Mouse (Mus musculus) kidney, postnatal 4 days (tissue): ENCODE measurements around the gene Zscan10.
"Not testable (repeated sequence)": the region's sequence is repeated elsewhere in the genome, so short reads cannot be mapped to it uniquely, and the experiment has no call there.

ENCODE experiments used
- DNase-seq, 2 experiments: peaks; one replicate each; pipeline ENCODE4 v3.0.0; 2021; ENCODE audit warnings: mixed read lengths in 2 of 2

The Zscan10 gene

DNA sequence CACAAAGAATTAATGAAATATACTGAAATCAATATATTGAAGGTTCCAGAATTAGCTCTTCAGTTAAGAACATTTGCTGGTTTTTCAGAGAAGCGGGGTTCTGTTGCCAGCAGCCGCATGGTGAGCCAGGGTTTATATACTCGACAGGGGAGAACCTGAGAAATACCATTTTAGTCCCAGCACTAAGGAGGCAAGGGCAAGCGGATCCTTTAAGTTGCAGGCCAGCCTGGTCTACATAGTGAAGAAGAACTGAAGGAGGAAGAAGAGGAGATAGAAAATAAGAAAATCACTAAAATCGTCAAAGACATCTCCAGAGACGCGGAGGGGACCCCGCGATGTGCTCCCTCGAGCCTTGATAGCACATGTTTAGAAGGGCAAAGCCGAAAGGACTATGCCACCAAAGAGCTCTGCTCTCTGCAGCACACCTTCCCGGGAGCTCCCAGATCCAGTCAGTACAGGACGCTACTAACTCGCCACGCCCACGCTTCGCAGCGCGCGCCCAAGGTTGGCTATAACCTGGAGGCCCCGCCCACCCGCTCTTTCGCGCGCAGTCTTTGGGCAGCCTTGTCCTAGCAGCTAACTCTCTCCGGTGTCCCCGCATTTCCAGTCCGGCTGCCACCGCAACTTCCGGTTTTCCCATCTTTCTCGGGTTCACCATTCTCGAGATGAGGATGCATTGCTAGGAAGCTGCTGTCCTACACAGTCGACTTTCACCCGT is 8.3 kb upstream of the Zscan10 start:
- peak; percentile 99 for DNase-seq

- DNase-seq, result no peak
Measured at GRCm38 (mm10) chr17:23592926-23593300, 7.7 kb upstream of the Zscan10 start.

GRCm38 (mm10) chr17:23595139-23595538 is 5.5 kb upstream of the Zscan10 start:
- not testable (repeated sequence) for DNase-seq

GRCm38 (mm10) chr17:23598582-23599552 is 1.8 kb upstream of the Zscan10 start, which contains the start of gene Zfp13:
TSS of gene Zfp13 (minus strand) at chr17:23599487.
- DNase-seq, result peak; percentile 90 to 94

DNA sequence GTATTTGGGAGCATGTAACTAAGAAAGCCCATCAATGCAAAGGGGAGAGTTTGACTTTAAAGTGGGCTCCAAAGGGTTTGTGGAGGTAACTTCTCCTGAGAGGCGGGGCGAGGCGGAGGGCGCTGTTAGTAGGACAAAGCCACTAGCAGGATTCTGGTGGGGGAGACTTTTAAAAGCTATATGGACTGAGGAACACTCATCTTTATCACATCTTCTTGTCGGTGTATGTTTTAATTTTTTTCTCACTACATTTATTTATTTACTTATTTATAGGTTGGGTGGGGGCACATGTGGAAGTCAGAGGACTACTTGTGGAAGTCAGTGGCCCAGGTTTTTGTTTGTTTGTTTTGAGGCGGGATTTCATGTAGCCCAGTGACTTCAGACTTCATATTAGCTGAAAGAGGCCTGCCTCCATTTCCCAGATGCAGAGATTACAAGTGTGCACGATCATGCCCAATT is 1.0 kb upstream of the Zscan10 start:
- DNase-seq, result no peak

GRCm38 (mm10) chr17:23601836-23602585 is 1.4 kb downstream of the Zscan10 start:
- DNase-seq, result peak; percentile 13 to 32

- DNase-seq, result no peak
Measured at GRCm38 (mm10) chr17:23603077-23603476, 2.4 kb downstream of the Zscan10 start.

GRCm38 (mm10) chr17:23603542-23603941 is 2.9 kb downstream of the Zscan10 start:
- peak; percentile 26 to 46 for DNase-seq

GRCm38 (mm10) chr17:23604394-23604793 is 3.7 kb downstream of the Zscan10 start:
- no peak for DNase-seq

GRCm38 (mm10) chr17:23605220-23605619 is 4.6 kb downstream of the Zscan10 start:
- DNase-seq, result no peak

DNA sequence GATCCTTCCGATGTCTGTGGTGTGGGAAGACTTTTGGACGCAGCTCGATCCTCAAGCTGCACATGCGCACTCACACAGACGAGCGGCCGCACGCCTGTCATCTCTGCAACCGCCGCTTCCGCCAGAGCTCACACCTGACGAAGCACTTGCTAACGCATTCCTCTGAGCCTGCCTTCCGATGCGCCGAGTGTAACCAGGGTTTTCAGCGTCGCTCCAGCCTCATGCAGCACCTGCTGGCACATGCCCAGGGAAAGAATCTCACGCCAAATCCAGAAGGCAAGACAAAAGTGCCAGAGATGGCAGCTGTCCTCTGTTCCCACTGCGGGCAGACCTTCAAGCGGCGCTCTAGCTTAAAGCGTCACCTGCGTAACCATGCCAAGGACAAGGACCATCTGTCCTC is 9.0 kb downstream of the Zscan10 start:
- no peak for DNase-seq

- peak; percentile 83 to 86 for DNase-seq
Measured at GRCm38 (mm10) chr17:23610361-23610800, 9.7 kb downstream of the Zscan10 start.

DNA sequence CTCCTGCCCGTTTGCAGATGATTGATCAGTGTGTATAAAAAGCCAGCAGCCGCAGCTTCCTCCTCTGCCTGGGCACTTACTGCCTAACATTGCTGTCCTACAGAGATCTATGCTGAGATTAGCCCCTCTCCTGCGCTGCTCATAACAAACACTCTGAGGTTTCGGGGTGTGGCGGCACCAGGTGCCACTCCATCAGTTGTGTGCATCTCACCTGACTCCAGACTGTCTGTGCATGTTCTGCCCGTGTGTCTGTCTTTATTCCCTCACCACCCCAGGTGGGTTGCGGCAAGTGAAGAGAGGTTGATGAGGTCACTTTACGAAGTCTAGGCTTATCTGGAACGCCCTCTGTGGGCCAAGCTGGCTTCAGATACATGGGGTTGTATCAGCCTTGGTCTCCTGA is 16.4 kb downstream of the Zscan10 start:
- no peak for DNase-seq

- DNase-seq, result no peak
Measured at GRCm38 (mm10) chr17:23620351-23620750, 19.7 kb downstream of the Zscan10 start.

- DNase-seq, result no peak
Measured at GRCm38 (mm10) chr17:23627813-23628212, 27.2 kb downstream of the Zscan10 start.

GRCm38 (mm10) chr17:23630195-23631020 is 29.8 kb downstream of the Zscan10 start:
- peak; percentile 89 to 91 for DNase-seq

DNA sequence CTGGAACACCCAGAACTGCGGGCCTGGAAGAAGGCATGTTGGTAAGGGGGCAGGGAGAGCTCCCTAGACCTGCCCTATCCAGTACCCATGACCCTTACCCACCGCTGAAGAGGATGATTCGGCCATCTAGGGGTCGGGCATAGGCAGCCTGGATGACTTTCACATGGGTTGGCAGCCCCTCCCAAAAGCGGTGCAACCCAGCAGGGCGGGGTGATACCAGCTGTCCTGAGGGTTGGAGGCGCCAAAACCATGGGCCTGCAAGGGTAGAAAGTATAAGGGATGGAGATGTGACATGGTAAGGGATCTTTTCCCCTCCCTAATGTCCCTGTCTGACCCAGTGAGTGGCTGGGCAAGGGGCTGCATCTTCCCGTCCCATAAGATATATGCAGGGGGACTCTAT is 30.6 kb downstream of the Zscan10 start:
- no peak for DNase-seq

GRCm38 (mm10) chr17:23644613-23645495 is 44.2 kb downstream of the Zscan10 start, which contains the start of gene Mmp25:
TSS of gene Mmp25 (minus strand) at chr17:23645277.
- peak; percentile 52 to 64 for DNase-seq

- DNase-seq, result no peak
Measured at GRCm38 (mm10) chr17:23645894-23646293, 45.2 kb downstream of the Zscan10 start.

DNA sequence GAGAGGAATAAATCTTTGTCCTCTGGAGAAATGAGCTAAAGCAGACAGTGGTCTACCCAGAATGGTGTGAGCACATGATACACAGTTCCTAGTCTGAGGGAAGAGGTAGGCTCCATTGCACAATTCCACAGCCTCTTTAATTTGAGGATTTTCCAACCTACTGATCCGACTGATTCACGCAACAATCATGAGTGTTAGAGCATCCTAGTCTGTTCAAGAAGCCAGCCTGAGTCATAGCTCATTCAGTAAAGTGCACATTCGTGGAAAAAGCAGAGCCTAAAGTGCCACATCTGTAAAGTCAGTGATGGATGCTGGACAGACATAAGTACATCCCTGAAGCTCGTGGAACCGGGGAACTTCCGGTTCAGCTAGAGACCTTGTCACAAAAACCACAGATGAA is 50.7 kb downstream of the Zscan10 start:
- no peak for DNase-seq

- no peak for DNase-seq
Measured at GRCm38 (mm10) chr17:23653324-23653723, 52.7 kb downstream of the Zscan10 start.
